Mouse (Mus musculus): ENCODE data around the gene Tmem151b. TPM values are rescaled to one million over a fixed set of nuclear protein-coding genes. Genes with fewer than 3 reads are reported as not detected.

The Tmem151b gene
- total RNA-seq, 2 experiments from 2014 or later: 0.08 TPM; not detected in 1

Other genes starting within 250 kb of the Tmem151b start
- gene Cdc5l, start 115.9 kb downstream of the Tmem151b start, total RNA-seq (2021): 10 to 100 TPM; 36.2 to 38.2 TPM
- gene Spats1, start 74.3 kb downstream of the Tmem151b start, total RNA-seq (2021): under 1 TPM in 1 of 2 experiments, not detected in 1; 0.27 TPM
- gene Aars2, start 42.8 kb downstream of the Tmem151b start, total RNA-seq (2021): 10 to 100 TPM; 19.4 to 19.6 TPM
- not detected for gene Tcte1, start 26.2 kb downstream of the Tmem151b start, total RNA-seq (2021)
- 1 to 10 TPM; 1.4 to 1.5 TPM for gene Nfkbie, start 6.0 kb upstream of the Tmem151b start, total RNA-seq (2021)
- gene Slc35b2, start 14.2 kb upstream of the Tmem151b start, total RNA-seq (2021): 10 to 100 TPM; 27.6 to 32.7 TPM
- gene Hsp90ab1, start 23.6 kb upstream of the Tmem151b start, total RNA-seq (2021): 1,000 to 10,000 TPM; 1,126 to 1,337 TPM
- 10 to 100 TPM; 66.7 to 73.5 TPM for gene Slc29a1, start 49.9 kb upstream of the Tmem151b start, total RNA-seq (2021)
- not detected for gene Mymx, start 52.4 kb upstream of the Tmem151b start, total RNA-seq (2021)
- gene Capn11, start 109.6 kb upstream of the Tmem151b start, total RNA-seq (2021): not detected
- gene Mrpl14, start 136.6 kb upstream of the Tmem151b start, total RNA-seq (2021): 100 to 1,000 TPM; 140 to 155 TPM
- gene Tmem63b, start 137.2 kb upstream of the Tmem151b start, total RNA-seq (2021): 10 to 100 TPM; 84.6 to 88.1 TPM
- gene 1600014C23Rik, start 184.2 kb upstream of the Tmem151b start, total RNA-seq (2021): not detected